Mouse (Mus musculus): ENCODE results near the gene Tbc1d10a.

The Tbc1d10a gene

DNA sequence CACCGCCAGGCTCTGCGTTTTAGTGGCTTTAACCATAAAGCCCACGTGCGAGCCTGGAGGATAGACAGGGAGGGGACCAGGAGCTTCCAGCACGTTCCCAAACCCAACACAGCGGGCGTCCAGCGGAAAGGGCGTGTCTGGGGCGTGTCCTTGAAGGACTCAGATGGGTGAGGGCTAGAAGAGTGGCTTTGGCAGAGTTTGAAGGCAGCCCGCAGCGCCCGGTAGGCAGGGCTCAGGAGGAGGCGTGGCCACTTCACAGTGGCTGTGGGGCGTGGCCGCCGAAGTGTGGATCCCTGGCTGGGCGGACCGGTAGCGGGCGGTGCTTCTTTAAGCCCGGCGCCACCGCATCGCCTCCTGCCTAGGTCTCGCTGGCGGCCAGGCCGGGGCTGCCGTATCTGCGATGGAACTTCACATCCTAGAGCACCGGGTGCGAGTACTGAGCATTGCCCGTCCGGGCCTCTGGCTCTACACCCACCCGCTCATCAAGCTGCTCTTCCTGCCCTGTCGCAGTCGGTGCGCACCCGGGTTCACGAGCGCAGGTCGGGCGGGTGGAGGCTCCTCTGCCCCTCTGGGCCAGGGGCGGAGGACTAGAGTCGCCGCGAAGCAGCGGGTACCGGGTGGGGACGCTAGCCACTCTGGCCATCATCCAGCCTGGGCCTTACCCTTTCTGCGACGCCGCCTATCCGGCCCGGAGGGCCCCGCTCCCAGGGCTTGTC lies 31.5 kb downstream of the Tbc1d10a start, which contains the start of gene Castor1:
Gene Castor1 (plus strand): TSS at position 312 of the 716 bp plus-strand sequence.
- peak; percentile 60 for DNase-seq

DNA sequence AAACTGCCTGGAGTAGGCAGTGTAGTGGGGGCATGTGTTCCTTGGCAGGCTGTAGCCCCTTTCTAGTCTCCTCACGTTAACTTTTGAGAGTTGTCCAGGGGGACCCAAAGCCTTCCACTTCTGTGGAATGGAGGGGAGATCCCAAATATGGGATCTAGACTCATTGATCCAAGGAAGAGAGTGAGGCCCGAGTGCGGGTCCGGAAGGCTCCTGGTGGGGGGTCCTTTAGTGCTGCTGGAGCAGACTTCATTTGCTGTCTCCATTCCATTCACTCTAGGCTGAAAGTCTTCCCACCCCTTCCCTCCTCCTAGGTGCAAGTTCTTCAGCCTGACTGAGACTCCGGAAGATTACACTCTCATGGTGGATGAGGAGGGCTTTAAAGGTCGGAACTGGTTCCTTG lies 32.0 kb downstream of the Tbc1d10a start:
- no peak for DNase-seq

DNA sequence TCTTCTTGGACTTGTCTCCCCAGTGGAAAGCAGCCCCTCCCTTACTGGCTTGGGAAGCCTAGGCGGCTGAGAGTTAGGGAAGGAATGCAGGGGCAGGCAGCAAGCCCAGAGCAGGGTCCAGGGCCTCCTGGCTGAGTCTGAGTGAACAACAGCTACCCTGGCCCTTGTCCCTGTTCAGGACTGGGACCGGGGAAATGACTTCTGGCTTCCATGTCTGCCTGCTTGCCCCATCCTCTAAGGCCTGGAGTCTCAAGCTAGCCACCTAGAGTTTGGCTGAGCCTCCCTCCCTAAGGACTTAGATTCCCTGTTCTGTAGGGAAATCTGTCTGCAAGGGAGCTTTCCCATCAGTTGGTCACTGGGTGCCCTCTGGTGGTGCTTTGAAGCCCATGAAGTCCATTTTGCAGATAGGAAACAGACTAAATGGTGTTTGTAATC lies 32.7 kb downstream of the Tbc1d10a start:
- peak; percentile 67 for DNase-seq

DNA sequence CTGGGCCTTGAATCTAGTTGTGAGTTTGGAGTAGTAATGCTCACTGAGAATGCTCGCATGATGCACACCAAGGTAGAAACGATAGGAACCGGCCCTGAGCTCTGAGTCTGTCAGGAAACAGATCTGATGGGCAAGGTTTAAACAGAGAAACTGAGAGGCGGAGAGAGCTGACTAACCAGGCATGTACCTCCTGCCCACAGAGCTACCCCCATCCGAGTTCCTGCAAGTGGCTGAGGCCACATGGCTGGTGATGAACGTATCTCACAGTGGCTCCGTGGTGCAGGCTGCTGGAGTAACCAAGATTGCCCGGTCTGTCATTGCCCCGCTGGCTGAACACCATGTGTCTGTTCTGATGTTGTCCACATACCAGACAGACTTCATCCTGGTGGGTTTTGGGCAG lies 33.3 kb downstream of the Tbc1d10a start:
- DNase-seq: no peak

DNA sequence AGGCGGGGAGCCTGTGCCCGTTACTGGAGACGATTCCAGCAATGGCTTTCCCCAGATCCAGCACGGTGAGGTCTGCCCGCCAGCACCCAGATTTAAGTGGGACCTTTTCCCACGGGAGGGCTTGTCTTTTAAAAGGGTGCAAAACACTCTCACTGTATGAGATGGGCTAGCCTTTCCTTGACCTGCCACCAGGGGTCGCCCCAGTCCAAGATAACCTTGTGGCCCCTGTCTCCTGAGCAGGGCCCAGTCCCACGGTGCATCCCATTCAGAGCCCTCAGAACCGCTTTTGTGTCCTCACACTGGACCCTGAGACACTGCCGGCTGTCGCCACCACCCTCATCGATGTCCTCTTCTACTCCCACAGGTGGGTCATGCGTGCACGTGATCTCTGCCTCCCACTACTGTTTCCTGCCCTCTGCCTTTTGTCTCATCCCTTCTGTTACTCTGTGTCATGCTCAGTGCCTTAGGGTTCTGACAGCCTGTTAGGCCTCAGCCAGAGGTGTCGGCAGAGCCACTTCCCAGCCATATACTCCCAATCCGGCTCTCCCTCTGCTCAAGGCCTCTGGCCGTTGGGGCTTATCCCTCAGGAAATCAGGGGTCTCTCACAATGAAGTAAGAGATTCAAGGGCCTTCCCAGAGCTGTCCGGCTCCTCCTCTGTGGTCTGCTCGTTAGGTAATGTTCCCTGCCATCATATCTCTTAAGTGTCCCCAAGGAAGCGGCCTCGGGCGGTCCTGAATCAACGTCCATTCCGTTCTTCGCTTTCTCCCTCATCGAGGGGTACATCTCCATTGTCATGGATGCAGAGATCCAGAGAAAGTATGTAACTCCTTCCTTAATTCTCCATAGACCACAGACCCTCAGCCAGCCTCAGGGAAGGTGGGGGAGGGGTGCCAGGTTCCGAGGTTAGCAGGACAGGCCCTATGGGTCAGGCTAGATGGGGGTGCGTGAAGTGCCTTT lies 34.1 kb downstream of the Tbc1d10a start:
- DNase-seq: peak; percentile 42

DNA sequence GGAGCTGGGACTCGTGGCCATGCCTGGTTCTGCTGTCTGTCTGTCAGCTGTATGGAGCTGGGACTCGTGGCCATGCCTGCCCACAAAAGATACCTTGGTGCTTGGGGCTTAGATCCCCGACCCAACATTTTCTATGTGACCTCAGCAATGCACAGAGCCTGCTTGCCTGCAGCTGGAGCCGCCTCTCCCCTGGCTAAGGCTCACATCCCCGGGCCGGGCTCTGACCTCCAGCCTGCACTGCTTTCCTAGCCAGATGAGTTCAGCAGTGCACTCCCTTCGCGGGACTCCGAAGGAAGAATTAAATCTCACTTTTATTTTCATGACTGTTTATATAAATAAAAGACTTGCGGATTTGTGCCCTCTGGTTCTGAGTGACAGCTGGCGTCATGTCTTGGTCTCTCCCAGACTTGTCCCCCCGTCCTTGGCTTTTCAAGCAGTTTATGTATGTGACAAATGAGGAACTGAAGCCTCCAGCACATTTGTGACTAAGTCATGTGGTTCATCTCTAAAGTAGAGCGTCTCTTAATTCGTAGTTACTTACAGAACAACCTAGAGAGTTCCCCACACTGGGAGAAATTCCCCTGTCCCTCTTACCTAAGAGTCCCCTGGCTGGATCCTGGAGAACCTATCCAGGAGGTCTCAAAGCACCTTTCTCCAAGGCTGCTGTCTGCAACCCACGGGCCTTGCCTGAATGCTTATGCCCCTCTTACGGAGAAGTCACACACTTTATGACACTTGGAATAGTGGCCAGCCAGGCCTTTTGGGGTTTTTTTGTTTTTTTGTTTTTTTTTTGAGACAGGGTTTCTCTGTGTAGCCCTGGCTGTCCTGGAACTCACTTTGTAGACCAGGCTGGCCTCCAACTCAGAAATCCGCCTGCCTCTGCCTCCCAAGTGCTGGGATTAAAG lies 35.7 kb downstream of the Tbc1d10a start:
- DNase-seq: no peak

DNA sequence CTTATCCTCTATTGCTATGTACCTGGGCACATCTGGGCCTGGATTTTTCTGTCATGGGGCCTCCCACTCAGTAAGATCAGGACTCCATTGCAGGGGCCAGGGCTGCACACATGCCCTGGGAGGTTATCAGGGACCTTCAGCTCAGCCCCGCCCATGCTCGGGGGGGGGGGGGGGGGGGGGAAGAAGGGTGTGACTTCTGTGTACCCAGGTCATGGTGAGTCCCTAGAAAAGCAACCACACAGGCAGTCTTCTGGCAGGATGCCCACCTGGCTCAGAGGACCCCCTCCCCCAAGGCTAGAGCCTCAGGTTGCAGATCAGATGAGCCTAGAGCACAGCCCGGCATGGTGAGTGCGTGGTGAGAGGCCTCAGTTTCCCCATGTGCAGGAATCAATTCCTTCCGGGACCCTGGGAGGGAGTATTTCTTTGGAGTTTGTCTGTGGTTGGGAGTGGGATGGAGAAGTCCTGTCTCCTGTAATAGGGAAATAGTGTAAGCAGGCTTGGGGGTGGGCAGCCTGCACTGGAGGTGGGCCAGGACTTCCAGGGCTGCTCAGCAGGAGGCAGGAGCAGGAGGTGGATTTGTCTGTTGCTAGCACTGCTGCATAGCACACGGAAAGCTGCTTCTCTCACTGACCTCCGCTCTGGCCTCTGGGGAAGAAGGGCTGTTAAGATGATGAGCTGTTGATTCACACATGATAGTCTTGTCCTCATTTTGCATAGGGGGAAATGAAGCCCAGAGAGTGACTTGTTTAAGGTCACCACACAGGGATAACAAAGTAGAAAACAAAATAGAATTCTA lies 37.0 kb downstream of the Tbc1d10a start:
- no peak for DNase-seq

DNA sequence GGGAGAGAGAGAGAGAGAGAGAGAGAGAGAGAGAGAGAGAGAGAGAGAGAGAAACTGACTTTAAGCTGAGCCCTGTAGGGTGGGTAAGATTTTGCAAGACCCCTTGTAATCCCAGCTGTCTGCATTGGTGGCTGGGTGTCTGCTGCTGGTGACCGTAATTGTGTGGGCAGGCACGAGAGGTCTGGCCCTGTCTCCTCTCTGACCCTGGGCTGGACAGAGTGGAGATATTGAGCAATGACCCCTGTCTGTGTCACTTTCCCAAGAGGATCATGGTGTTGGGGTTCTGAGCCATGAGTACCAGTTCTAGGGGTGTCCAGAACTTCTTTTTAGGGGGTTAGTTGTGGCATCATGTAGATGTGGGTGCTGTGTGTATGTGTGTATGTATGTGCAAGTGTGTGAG lies 37.6 kb downstream of the Tbc1d10a start:
- no peak for DNase-seq

DNA sequence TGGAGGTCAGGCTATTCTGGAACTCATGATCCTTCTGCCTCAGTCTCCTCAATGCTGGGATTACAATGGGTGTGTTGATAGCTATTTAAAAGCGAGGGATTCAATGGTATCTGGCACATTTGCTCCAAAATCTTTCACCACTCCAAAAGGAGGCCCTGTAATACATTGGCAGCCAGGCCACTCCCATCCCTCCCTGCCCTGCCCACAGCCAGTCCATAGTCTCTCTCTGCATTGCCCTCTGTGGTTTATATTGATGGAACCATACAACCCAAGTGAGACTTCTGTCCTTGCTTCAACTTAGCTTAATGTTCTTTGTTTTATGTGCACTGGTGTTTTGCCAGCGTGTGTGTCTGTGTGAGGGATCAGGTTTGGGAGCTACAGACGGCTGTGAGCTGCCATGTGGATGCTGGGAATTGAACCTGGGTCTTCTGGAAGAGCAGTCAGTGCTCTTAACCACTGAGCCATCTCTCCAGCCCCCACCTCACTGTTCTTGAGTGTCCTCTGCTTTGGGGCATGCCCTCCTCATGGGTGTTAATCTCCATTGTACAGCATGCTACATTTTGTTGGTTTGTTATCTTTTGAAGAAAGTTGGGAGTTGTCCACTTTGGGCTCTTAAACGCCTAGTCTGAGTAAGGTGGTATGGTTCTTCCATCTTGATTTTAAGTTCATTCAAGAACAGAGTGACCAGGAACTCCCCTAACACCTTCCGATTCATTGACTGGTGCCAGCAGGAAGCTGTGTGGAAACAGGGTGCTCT lies 40.2 kb downstream of the Tbc1d10a start:
- DNase-seq: no peak

DNA sequence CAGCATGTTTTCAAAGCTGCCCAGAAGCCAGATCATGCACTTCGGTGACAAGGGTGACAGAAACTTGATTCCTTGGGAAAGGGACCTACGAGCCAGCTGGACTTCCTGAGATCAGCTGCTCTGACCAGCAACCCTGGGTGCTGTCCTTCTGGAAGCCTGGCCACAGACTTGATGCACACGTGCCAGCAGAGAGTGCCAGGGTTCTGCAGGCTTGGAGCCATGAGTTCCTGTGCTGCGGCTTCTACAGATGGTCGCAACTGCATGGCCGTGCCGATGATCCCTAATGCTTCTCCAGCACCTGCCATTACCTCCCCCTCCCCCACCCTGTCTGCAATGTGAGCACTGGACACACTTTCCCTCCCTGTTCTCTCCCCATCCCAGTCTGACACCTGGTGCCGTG lies 41.9 kb downstream of the Tbc1d10a start:
- no peak for DNase-seq

DNA sequence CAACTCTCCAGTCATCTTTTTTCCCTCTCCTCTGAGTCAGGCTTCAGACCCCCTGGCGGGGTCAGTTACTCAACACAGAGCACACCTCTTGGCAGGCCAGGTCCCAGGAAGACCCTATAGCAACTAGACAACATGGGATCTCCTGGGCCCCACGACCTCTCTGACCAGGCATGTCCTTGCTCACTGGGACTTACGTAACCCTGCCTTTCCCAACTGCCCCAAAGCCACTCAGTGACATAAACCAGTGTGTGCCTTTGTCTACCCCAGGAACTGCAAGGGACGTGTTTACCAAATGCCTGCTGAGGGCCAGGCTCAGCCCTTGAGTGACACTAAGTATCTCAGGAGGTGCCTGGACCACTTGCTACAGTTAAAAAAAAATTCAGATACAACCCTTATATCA lies 43.3 kb downstream of the Tbc1d10a start:
- DNase-seq: no peak

DNA sequence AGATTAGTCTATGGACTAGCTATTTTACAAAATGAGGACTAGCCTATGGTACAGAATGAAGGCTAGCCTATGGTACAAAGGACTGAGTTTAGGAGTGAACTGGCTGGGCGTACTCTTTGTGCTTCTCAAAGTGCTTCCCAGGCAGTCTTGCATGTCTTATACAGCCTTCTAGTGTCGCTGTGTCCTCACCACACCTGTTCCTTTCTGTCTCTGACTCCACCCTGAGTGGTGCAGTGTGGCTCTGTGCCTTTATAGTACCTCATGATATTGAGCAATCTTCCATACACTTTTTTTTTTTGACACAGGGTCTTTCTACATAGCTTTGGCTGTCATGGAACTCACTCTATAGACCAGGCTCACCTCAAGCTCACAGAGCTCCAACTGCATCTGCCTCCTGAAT lies 44.8 kb downstream of the Tbc1d10a start:
- no peak for DNase-seq

DNA sequence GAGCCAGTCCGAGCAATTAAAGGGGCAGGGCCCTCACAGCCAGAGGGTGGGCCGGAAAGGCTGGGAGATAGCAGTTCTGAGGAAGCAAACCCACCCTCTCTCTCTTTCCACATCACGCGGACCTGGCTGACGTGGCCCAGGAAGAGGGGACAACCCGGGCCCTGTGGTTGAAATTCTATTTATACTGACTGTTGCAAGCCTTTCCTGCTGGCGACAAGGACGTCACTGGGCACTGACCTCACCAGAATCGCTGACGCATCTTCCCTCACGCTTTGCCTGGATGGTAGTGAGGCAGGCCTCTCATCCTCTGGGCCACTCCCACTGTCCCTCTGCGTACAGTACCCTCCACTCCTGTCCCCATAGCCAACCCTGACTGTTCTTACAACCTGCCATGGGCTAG lies 46.1 kb downstream of the Tbc1d10a start:
- no peak for DNase-seq

DNA sequence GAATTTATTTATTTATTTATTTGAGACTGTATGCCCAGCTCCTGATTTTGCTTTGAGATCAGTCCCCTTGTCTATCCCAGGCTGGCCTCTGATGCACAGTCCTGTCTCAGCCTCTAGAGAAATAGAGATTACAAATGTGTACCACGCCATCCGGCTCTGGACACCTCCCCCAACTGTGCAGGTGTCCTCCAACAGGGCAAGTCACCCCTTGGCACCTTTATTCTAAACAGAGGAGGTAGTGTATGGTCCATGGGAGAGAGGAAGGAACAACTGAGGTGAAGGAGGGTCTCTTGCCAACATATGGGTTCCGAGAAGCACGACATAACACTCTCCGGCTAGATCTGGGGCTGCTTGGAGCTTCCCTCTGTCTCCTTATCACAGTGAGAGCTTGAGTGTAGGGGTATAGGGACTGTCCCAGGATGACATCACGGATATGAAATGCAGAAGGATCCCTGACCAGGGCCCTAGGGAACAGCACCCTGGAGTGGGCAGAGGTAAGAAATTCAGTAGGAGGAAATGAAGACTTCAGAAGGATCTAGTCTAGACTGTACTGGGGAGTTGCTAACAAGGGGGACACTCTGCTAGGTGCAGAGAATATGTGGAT lies 48.6 kb downstream of the Tbc1d10a start:
- DNase-seq: no peak

DNA sequence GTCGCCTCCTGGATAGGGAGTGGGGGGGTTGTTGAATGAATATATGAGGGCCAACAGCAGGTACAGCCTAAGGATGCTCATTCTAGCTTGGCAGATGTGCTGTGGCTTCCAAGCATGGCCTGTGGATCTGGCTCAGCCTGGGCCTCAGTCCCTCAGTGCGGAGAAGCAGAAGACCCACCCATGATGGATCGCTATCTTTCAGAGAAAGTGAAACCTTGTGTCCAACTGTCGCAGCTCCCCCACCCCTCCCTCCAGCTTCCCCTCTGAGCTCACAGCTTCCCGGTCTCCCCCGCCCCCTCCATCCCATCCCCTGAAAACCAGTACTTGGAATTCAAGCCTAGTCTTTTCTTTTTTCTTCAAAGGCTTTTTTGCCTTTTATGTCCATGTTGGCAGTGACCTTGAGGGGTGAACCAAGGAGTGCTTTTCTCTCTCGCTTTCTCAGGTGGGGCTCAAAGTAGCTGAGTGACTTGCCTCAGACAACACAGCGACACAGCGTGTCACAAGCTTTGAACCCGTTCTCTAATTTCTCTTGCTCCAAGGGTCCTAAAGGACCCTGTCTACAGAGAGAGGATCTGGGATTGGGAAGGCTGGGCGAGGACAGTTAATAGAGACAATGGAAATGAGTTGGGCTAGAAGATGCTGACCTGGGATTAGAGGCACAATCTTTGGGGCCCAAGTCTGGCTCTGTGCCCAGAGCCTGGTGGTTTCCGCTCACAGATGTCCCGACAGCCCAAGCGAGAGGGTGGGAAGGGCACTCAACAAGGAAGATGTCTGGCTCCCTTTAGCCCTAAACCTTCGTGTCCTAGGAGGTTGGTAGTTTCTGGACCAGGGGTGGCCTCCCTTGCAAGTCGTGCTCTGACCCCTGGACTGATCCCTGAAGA lies 49.3 kb downstream of the Tbc1d10a start, which contains the start of gene Osm:
Gene Osm (plus strand): TSS at position 756 of the 881 bp plus-strand sequence.
- DNase-seq: no peak

DNA sequence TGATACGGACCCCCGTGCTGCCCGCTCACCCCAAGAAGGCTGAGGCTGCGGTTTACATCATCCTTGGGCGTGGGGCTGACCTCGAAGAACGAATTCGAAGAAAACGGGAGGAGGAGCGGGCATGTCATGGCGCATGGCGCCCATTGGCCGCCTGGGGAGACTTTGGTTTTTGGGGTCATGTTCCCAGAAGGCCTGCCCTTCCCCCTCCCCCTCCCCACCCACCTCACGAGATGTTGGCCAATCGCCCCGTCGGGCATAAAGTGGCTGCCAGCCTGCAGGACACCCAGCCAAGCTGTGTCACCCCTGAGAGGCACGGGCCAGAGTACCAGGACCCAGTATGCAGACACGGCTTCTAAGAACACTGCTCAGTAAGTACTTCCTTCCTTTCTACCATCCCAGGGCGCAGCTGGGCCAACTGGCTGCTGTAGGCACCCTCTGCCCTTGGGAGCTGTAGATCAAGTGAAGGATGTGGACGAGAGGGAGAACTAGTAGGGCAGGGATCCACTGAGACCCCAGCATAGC lies 50.0 kb downstream of the Tbc1d10a start:
- no peak for DNase-seq

DNA sequence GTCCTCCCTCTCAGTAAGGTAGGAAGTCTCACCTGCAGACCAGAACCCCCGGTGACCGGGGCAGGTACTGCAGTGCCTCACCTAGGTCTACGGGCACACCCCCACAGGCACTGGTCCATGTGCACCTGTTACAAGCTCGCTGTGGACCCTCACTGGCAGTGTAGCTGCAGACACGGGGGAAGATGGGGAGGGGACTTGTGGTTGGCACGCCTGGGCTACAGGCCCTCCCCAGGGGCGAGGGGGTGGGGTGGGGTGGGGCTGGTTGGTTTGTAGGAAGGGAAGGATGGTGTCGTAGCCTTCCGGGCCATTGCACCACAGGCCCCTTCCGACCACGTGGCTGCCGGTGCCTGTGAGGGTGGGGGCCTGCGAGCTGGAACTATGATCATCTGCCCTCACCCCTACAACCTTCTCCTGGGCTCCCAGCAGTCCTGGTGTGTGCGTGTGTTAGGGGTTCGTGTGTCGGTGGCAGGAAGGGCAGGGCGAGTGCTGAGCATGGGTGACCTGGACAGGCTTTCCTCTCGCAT lies 50.9 kb downstream of the Tbc1d10a start:
- DNase-seq: no peak

DNA sequence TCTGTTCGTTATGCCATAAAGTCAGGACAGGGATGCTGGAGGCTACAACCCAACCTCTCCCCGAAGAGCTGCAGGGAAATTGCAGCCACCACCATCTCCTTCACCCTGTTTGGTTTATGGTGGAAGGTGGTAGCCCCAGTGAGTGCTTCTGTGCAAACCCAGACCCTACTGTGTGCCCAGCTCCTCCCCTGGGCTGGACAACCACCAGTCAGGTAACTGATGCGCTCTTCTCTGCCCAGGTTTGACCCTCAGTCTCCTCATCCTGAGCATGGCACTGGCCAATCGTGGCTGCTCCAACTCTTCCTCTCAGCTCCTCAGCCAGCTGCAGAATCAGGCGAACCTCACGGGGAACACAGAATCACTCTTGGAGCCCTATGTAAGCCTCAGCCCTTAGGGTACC lies 51.6 kb downstream of the Tbc1d10a start:
- DNase-seq: no peak

DNA sequence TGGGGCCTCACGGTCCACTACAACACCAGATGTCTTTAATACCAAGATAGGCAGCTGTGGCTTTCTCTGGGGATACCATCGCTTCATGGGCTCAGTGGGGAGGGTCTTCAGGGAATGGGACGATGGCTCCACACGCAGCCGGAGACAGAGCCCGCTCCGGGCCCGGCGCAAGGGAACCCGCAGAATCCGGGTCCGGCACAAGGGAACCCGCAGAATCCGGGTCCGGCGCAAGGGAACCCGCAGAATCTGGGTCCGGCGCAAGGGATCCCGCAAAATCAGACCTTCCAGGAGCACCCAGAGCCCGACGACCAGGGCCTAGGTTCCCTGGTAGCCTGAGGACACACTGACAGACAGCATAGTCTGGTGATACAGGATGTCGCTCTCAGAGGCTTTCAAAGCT lies 53.1 kb downstream of the Tbc1d10a start:
- no peak for DNase-seq

Data from right cerebral cortex, postnatal 25 days (tissue).